Mouse (Mus musculus): Measurements from ENCODE around the gene Usp18. TPM values are rescaled to one million over a fixed set of nuclear protein-coding genes. Genes with fewer than 3 reads are reported as not detected.

Usp18 gene
- 13.4 TPM for total RNA-seq (2023)

DNA sequence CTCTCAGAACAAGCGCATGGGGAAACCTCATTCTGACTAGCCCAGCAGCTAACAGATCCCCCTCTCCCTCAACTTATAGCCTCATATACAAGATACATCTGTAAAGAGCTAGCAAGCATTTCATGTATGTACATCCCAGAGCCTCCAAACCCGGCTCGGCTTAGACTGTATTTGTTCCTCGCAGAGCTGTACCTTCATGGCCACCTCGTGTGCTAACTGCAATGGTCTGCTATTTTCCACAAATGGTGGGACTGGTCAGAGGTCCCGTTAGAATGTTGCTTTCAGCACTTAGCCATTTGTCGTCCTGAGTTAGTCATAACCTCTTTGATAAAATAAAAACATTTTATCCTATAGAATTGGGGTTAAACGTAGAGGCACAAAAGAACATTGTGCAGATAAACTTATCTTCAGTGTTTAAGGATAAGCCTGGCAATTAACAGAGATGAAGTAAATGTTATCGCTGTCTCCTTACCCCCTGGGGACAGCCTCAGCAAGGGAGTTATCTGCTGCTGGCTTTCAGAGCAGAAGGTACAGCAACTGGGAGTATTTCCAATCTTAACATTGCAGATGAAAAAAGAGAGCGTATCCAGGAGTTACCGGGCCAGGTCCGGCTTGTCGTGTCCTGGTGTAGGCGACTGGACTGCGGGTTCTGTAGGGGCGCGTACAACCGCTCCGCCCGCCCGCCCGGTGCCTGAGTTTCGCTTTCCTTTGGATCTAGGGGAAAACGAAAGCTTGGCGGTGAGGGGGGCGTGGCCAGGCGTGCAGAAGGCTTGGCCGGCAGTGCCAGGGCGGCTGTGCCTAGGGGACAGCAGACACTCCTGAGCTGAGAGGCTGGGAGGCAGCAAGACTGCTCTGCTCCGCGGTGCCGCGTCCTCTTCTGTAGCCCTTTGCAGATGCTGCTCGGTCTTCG lies at the start of gene Usp18:
Usp18 (plus strand) TSS at position 780 of the 910 bp plus-strand sequence.

DNA sequence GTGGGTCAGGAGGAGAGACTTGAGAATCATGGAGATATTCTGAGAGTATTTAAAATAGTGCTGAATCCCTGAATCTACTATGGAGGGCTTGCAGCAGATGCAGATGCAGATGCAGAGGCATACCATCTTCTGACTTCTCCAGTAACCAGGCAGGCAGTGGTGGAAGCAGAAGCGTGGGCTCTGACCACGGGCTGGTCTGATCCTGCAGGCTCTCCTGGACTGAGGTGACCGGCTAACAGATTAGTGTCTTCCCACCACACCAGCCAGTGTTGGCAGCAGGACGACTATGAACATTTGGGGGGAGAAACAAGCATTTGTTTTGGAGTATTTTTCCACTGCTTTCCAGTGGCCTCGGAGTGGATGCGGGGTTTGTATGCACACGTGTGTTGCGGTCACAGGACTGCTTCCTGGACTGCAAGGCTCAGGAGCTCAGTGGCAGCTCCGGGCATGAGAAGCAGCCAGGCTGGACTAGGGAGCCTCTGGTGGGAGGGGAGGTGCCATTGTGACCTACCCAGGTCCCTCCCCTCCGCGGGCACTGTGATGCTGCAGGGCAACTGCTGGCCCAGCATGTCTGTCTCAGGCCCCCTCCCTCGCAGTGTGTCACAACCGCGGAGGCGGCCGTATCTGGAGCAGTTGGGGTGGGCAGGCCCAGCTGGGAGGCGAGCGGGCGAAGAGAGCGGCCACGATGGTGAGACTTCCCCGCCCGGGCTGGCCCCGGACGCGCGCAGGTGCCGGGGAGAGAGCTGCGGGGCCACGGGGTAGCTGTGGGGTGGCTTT lies 35.4 kb upstream of the Usp18 start, which contains the start of gene Tuba8:
Tuba8 (plus strand) TSS at position 548 of the 777 bp plus-strand sequence.

DNA sequence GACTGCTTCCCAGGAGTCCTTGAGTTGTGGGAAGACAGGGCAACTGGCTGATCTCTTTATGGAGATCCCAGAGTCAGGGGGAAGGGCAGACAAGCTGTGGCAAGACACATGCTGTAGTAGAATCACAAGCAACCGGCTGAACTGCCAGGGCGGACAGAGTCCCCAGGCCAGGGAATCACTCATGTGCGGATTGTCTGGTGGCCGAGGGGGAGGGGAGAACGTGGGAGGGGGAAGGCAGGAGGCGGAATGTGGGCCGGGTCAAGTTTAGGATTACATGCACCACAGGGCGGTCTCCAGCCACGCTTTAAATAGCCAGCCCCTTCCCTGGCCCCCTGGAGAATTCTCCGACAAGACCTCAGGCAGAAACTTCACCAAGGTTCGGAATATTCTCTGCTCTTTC lies 54.2 kb downstream of the Usp18 start, which contains the start of gene Slc6a13:
Slc6a13 (plus strand) TSS at position 274 of the 400 bp plus-strand sequence.

Other genes with a start within 250 kb of the Usp18 start
- 52.7 TPM for gene Mical3, start 114.9 kb upstream of the Usp18 start, total RNA-seq (2023)
- gene Pex26, start 62.2 kb upstream of the Usp18 start, total RNA-seq (2023) = 6.8 TPM
- gene Tuba8, start 35.2 kb upstream of the Usp18 start, total RNA-seq (2023) = not detected
- gene Slc6a13, start 54.3 kb downstream of the Usp18 start, total RNA-seq (2023) = 0.23 TPM
- gene Slc6a12, start 97.2 kb downstream of the Usp18 start, total RNA-seq (2023) = not detected
- not detected for gene Iqsec3, start 227.8 kb downstream of the Usp18 start, total RNA-seq (2023)

Data from CD4-positive naive resting alpha-beta T cell, adult 76 days (primary cell).